Mouse (Mus musculus) kidney, embryonic 16.5 days (tissue): ENCODE data around the gene Trank1. TPM values are rescaled to one million over a fixed set of nuclear protein-coding genes. Genes with fewer than 3 reads are reported as not detected.

Source experiments
- ATAC-seq: fragments of 200-750 bp; cut with Nextera tagmentation; 2 replicates; pipeline ENCODE4 v1.8.0; 2017; ENCODE audit warnings: moderate TSS enrichment; ENCODE audit not compliant: low FRiP score, low TSS enrichment
- H3K27ac ChIP-seq: fragments of 300-500 bp; sonication (generic); 2 replicates; pipeline ENCODE4 v1.5.1; 2014; ENCODE audit warnings: low read length
- H3K27me3 ChIP-seq: fragments of 300-500 bp; sonication (generic); 2 replicates; pipeline ENCODE4 v1.6.1; 2014; ENCODE audit warnings: low read length, control low read depth, mixed read lengths; ENCODE audit not compliant: insufficient read depth
- H3K36me3 ChIP-seq: fragments of 300-500 bp; sonication (generic); 2 replicates; pipeline ENCODE4 v1.6.1; 2014; ENCODE audit warnings: low read length, control low read depth, mixed read lengths; ENCODE audit not compliant: insufficient read depth
- H3K4me1 ChIP-seq: fragments of 300-500 bp; sonication (generic); 2 replicates; pipeline ENCODE4 v1.6.1; 2014; ENCODE audit warnings: low read length, control low read depth, mixed read lengths; ENCODE audit not compliant: insufficient read depth
- H3K4me2 ChIP-seq: fragments of 300-500 bp; sonication (generic); replicated peaks from 2 replicates; pipeline ENCODE4 v1.6.1; 2014; ENCODE audit warnings: low read depth, low read length
- H3K4me3 ChIP-seq: fragments of 300-500 bp; sonication (generic); 2 replicates; pipeline ENCODE4 v1.5.1; 2014; ENCODE audit warnings: mild to moderate bottlenecking, low read length
- H3K9ac ChIP-seq: fragments of 300-500 bp; sonication (generic); replicated peaks from 2 replicates; pipeline ENCODE4 v1.6.1; 2014; ENCODE audit warnings: low read length
- H3K9me3 ChIP-seq: fragments of 300-500 bp; sonication (generic); 2 replicates; pipeline ENCODE4 v1.6.1; 2016; ENCODE audit warnings: low read length, control low read depth
- WGBS: fragments of 180-500 bp; shearing (Covaris S2); extraction: QIAGEN DNeasy Blood & Tissue Kit; methylation state at CpG from one replicate; pipeline ENCODE4 v1.1.7; 2014; 5-methylcytosine and 5-hydroxymethylcytosine counted together
- polyA plus RNA-seq: library from polyadenylated mRNA; unstranded; fragments of >200 nt; fragmentation: Nextera tagmentation; extraction: Ambion mirVana; gene quantifications from 2 replicates; pipeline ENCODE4 v1.2.1, GENCODE M21; 2015

The Trank1 gene
- polyA plus RNA-seq, 1 experiment from 2014 or later, result 0.37 TPM

- no peaks in the 10 kb centered on the region for H3K27me3 ChIP-seq
- 73% methylated on average over 6 of the region's 6 CpGs for WGBS
- ATAC-seq, result no peak
Measured at GRCm38 (mm10) chr9:111405080-111405428, 93.5 kb downstream of the Trank1 start.

GRCm38 (mm10) chr9:111408012-111408411 is 96.5 kb downstream of the Trank1 start:
- no peaks in the 10 kb centered on the region for H3K27me3 ChIP-seq
- 60% methylated on average over 6 of the region's 6 CpGs for WGBS
- no peaks in the 10 kb centered on the region for H3K4me1 ChIP-seq
- no peaks in the 10 kb centered on the region for H3K36me3 ChIP-seq
- no peak for ATAC-seq
- H3K9ac ChIP-seq, result no peak overlapping the region
- H3K4me2 ChIP-seq, result no peak overlapping the region
- H3K4me3 ChIP-seq, result no peak overlapping the region
- no peaks in the 10 kb centered on the region for H3K9me3 ChIP-seq
- no peak overlapping the region for H3K27ac ChIP-seq

More at GRCm38 (mm10) chr9:111405080-111405428, 93.5 kb downstream of the Trank1 start:
- Histone ChIP-seq H3K9ac (no peak overlapping the region), H3K4me3 (no peak overlapping the region), H3K4me2 (no peak overlapping the region), H3K4me1 (no peaks in the 10 kb centered on the region), H3K27ac (no peak overlapping the region), H3K36me3 (no peaks in the 10 kb centered on the region), H3K9me3 (no peaks in the 10 kb centered on the region)

DNA sequence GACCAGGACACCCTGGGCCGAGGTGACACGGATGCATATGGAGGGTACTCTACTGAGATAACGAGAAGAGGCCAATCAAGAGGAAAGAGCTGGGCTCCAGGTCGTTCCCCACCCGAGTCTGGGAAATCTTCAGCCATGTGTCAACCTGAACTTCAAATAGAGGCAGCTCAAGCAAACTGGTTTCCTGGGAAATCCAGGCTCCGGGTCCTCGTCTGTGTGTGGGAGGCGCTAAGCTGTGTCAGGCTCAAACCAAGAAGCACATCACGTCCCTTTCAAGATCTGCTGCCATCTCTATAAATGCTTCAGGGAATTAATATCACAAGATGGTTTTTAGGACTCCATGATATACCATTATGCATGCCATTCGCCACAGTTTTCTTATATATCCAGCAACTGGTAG is 96.9 kb downstream of the Trank1 start:
- ATAC-seq, result no peak
- Histone ChIP-seq H3K4me2 (no peak overlapping the region), H3K27me3 (no peaks in the 10 kb centered on the region), H3K4me3 (no peak overlapping the region), H3K36me3 (no peaks in the 10 kb centered on the region), H3K9ac (no peak overlapping the region), H3K4me1 (no peaks in the 10 kb centered on the region), H3K9me3 (no peaks in the 10 kb centered on the region), H3K27ac (no peak overlapping the region)
- WGBS, result 71% methylated on average over 10 of the region's 10 CpGs

- ATAC-seq, result no peak
- H3K27ac ChIP-seq, result no peak overlapping the region
- H3K36me3 ChIP-seq, result no peaks in the 10 kb centered on the region
- no peak overlapping the region for H3K9ac ChIP-seq
- no peaks in the 10 kb centered on the region for H3K9me3 ChIP-seq
- H3K4me3 ChIP-seq, result no peak overlapping the region
- no peaks in the 10 kb centered on the region for H3K4me1 ChIP-seq
- no peaks in the 10 kb centered on the region for H3K27me3 ChIP-seq
- WGBS, result 66% methylated on average over 16 of the region's 16 CpGs
- no peak overlapping the region for H3K4me2 ChIP-seq
Measured at GRCm38 (mm10) chr9:111412471-111413160, 101.1 kb downstream of the Trank1 start.

DNA sequence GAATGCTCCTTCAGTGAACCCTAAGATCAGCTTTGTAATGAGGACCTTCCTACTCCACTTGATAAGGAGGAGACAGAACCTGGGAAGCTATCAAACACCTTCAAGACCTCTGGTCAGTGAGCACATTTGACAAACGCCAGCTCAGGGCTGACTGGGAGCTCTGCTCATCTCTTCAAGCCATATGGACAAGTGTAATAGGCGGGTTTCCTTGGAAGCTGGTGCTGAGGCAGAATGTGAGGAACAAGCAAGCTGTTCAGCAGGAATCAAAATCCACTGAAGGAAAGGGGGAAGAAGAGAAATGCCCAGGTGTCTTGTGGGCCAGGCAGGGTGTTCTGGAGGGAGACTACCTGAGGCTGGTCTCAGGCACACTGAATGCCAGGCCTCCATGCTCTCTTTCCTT is 110.3 kb downstream of the Trank1 start:
- Histone ChIP-seq H3K4me1 (no peaks in the 10 kb centered on the region; the same call in 1 of the 2 replicates), H3K4me2 (no peak overlapping the region), H3K36me3 (no peaks in the 10 kb centered on the region), H3K27me3 (no peaks in the 10 kb centered on the region), H3K9me3 (no peaks in the 10 kb centered on the region), H3K9ac (no peak overlapping the region), H3K4me3 (no peak overlapping the region), H3K27ac (no peak overlapping the region)
- WGBS, result 82% methylated on average over 2 of the region's 2 CpGs
- no peak for ATAC-seq

GRCm38 (mm10) chr9:111422567-111422966 is 111.0 kb downstream of the Trank1 start:
- no peaks in the 10 kb centered on the region for H3K36me3 ChIP-seq
- no peak overlapping the region for H3K27ac ChIP-seq
- WGBS, result 56% methylated on average over 5 of the region's 5 CpGs
- H3K9me3 ChIP-seq, result no peaks in the 10 kb centered on the region
- no peak overlapping the region for H3K9ac ChIP-seq
- H3K4me3 ChIP-seq, result no peak overlapping the region
- H3K4me1 ChIP-seq, result no peaks in the 10 kb centered on the region; the same call in 1 of the 2 replicates
- no peak for ATAC-seq
- H3K27me3 ChIP-seq, result no peaks in the 10 kb centered on the region
- no peak overlapping the region for H3K4me2 ChIP-seq

DNA sequence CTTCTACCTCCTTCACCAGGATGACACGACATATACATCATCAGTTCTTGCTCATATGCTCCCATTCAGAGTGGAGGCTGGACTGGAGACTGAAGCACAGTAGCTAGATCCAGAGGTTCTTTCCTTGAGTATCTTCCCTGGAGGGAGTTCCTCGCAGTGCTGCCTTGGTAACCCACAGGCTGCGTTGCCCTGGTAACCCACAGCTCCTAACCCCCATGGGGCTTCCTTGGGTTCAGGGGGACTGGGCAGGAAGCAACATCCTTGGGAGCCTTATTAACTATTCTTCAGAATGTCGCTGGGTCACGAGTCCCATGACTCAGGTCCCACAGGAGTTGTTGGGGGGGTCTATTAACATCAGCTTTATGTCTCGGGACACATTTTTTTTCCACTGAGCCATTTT is 113.6 kb downstream of the Trank1 start:
- Histone ChIP-seq H3K4me1 (no peaks in the 10 kb centered on the region; the same call in 1 of the 2 replicates), H3K4me3 (no peak overlapping the region), H3K9ac (no peak overlapping the region), H3K27ac (no peak overlapping the region), H3K4me2 (no peak overlapping the region), H3K27me3 (no peaks in the 10 kb centered on the region), H3K9me3 (no peaks in the 10 kb centered on the region), H3K36me3 (no peaks in the 10 kb centered on the region)
- ATAC-seq, result no peak
- WGBS, result 81% methylated on average over 6 of the region's 6 CpGs

GRCm38 (mm10) chr9:111425952-111426351 is 114.4 kb downstream of the Trank1 start:
- no peaks in the 10 kb centered on the region; the same call in 1 of the 2 replicates for H3K4me1 ChIP-seq
- no peaks in the 10 kb centered on the region for H3K36me3 ChIP-seq
- no peak overlapping the region for H3K27ac ChIP-seq
- 88% methylated on average over 4 of the region's 4 CpGs for WGBS
- no peaks in the 10 kb centered on the region for H3K27me3 ChIP-seq
- H3K9ac ChIP-seq, result no peak overlapping the region
- no peak overlapping the region for H3K4me2 ChIP-seq
- ATAC-seq, result no peak
- no peak overlapping the region for H3K4me3 ChIP-seq
- H3K9me3 ChIP-seq, result no peaks in the 10 kb centered on the region

DNA sequence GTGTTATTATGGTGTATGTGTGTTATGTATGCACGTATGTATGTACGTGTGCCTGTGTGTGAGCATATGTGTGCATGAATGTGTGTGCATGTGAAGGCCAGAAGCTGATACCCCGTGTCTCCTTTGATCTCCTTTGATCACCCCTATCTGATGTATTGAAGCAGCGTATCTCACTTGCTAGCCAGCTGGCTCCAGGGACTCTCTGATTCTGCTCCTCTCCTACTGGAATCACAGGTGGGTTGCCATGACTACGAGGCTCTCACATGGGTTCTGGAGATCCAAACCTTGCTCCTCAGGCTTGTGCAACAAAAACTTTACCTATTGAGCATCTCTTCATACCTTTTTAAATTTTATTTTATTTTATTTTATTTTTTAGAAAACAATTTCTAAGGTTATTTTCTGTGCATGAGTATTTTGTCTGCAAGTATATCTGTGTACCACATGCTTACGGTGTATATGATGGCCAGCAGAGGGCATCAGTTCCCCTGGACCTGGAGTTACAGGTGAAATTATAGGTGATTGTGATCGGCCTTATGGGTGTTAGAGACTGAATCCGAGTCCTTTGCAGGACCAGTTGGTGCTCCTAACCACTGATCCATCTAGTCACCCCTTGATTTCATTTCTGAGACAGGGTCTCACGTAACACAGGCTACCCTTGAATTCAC is 116.5 kb downstream of the Trank1 start:
- Histone ChIP-seq H3K4me1 (no peaks in the 10 kb centered on the region), H3K36me3 (no peaks in the 10 kb centered on the region), H3K9ac (no peak overlapping the region), H3K27ac (no peak overlapping the region), H3K4me2 (no peak overlapping the region), H3K27me3 (no peaks in the 10 kb centered on the region), H3K4me3 (no peak overlapping the region), H3K9me3 (no peaks in the 10 kb centered on the region)
- no peak for ATAC-seq
- 85% methylated on average over 9 of the region's 9 CpGs for WGBS

DNA sequence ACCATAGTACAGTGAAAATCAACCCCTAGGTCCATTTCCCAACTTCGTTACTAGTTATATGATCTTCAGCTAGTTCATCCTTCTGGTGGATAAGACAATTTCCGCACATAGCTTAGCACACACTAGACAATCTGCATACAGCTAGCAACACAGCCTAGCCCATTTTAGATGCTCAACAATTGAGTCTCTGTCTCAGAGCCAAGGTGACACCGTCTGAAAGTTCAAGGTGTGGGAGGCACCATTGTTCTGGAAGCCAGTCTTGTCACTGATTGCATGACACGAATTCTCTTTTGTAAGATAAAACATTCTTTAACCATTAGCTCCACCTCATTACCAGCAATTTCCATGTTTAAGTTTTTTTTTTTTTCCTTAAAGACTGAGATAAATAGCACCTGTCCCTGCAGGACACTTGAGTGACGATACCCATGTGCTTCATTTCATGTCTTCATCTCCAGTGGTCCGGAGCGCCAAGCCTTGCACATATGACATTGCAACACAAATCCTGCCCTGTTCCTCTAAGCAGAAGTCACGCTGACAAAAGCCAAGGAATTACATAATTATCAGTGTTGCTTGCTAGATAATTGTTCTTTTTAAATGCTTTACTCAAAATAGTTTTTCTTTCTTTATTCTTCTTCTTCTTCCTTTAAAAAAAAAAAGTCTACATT is 117.3 kb downstream of the Trank1 start:
- H3K4me2 ChIP-seq, result no peak overlapping the region
- H3K9me3 ChIP-seq, result no peaks in the 10 kb centered on the region
- H3K9ac ChIP-seq, result no peak overlapping the region
- H3K27me3 ChIP-seq, result no peaks in the 10 kb centered on the region
- H3K4me3 ChIP-seq, result no peak overlapping the region
- no peak for ATAC-seq
- no peak overlapping the region for H3K27ac ChIP-seq
- WGBS, result 76% methylated on average over 8 of the region's 8 CpGs
- no peaks in the 10 kb centered on the region for H3K36me3 ChIP-seq
- H3K4me1 ChIP-seq, result no peaks in the 10 kb centered on the region
